Mouse (Mus musculus): ENCODE data around the gene Tcp11.

Tcp11 gene

DNA sequence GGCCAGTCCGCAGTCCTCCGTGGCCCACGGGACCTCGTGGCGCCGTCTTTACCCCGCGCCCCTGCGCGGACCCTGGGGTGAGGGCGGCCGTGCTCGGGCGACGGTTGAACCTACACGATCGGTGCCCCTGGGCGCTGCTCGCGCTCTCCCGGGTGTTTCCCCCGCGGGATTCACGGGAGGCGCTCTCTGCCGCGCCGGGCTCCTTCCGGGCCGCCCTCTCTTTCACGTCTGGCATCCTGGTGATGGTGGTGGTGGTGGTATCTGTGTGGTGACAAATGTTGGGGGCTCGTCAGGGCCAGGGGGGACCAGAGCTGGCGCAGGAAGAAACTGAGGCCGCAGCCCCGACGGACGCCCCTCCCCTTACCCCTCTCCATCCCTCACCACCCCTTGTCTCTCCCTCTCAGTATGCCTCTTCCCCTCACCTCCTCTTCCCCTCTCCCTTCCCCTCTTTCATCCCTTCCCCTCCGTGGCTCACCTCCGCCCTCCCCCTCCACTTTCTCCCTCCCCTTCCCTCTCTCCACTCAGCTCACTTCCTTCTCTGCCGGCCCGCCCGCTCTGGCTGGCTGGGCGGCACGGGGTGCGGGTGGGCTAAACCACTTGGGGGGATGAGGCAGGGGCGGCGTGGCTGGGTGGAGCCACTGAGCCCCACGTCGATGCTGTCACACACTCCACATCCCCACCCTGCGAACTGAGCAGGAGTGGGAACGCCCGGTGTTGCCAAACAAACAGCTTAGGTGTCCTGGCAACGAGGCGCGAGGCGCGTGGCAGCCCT lies at the start of gene Tcp11:
Tcp11 (minus strand) TSS at position 595 of the 772 bp plus-strand sequence.
- in situ Hi-C loops (cut with MboI, MseI): loop anchor here (5.0 to 10.0 kb wide), 3 partner anchors 52 to 445 kb away; no protein-coding TSS in a partner anchor

DNA sequence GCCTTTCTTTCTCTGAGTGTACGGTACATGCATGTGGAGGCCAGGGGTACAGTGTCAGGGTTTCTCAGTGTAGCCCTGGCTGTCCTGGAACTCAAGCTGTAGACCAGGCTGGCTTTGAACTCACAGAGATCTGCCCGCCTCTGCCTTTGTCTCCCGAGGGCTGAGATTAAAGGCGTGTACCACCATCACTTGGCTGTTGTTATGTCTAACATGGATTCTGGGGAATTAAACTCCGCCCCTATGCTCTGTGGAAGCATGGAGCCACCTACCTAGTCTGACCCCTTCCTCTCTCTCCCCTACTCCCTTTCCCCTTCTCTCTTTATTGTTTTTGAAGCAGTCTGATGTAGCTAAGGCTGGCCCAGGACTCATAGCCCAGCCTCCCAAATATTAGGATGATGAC lies 49.4 kb upstream of the Tcp11 start:
- in situ Hi-C loops (cut with MboI, MseI): loop anchor here in 1 of 2 experiments (5.0 kb wide), 1 partner anchor 47 kb away; the partner anchor contains the start of gene Tcp11

DNA sequence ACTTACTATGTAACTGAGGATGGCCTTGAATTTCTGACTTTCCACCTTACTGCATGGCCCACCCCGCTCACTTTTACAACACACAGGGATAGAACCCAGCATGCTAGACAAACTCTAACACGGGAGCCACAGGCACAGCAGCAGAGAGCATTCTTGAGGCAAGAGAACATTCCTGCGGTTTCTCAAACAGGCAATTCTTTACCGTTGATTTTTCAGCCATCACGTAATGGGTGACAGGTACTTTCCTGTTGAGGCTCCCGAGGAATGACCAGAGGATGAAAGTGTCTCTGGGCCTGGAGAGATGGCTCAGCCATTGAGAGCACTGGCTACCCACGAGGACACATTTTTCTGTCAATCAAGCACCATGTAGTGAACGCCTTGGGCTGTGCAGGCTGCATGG lies 43.9 kb upstream of the Tcp11 start:
- in situ Hi-C loops (cut with MboI, MseI): no loop called here

DNA sequence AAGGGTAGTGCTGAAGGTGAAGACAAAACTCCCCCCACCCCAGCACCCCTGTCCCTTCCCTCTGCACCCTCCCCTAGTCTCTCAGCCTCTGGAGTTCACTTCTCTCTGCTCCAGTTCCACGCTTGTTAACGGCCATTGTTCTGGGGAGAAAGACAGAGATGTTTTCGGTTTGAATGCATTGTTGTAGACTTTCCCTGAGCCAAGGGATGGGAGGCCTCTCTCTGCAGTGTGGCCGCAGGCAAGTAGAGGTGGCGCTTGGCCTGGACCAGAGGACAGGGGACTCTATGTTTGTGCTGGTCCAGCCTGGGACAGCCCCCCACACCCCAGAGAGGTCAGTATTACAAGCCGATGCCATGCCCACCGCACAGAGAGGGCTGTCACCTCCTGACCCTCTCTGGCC lies 43.2 kb upstream of the Tcp11 start:
- in situ Hi-C loops (cut with MboI, MseI): no loop called here

DNA sequence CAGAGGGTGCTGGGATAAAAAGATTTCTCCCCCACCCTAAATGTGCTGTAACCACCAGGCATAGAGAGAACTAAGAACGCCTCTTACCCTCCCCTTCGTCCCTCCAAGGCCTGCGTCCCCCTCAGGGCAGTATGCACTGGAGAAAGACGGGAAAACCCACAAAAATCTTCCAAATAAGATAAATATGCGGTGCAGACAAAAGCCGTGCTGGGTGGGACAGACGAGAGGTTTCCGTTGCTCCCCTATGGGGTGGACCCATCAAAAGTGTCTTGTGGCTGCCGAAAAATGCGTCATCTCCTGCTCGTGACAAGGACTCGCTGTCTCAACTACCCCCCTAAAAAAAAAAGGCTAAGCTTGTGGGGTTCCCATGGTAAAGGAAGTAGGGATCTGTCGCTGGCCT lies 42.5 kb upstream of the Tcp11 start:
- in situ Hi-C loops (cut with MboI, MseI): no loop called here

DNA sequence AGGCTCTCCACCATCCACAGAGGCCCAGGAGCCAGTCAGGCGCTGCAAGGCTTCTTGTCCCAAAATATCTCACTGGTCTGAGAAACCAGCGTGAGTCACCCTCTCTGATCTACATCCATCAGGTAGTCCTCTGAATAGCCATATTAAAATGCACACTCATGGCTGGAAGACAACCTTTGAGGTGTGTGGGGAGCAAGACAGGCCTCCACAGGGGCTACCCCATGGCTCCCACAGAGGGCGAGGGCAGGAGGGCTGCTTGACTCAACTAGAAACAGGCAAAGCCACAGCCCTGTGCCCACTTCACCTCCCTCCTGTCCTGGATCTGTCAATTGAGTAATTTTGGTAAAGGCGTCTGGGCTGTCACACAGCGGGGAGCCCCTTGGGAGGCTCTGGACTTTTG lies 40.0 kb upstream of the Tcp11 start:
- in situ Hi-C loops (cut with MboI, MseI): no loop called here

DNA sequence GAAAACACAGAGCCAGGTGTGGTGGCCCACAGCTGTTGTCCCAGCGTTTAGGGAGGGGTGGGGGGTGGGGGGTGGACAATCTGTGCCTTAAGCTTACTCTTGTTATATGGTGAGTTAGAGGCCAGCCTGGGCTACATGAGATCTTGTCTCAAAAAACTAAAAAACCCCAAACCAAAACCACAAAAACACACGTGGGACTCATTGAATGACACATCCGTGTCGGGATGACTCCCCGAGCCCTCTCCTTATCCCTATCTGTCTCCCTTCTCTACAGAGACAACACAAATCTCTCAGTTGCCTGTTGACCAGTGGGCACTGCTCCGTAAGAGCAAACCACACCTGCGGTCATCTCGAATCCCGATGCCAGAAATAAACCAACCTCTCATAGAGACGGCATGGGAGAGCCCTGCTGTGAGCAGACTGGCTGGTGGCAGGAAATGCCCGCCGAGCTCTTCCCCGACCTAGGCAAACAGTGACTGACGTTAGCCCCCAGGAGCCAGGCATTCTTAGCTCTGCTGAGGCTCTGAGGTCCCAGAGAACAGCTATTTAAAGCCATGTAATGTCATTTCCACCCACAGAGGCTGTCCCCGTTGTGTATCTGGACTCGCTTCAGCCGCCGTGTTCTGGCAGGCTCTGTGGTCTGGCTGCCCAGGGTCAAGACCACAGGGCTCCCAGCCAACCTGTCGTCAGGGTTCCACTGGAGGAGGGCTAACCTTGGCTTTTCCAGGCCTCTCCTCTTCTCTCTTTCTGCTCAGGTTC lies 37.2 kb upstream of the Tcp11 start:
- in situ Hi-C loops (cut with MboI, MseI): no loop called here

DNA sequence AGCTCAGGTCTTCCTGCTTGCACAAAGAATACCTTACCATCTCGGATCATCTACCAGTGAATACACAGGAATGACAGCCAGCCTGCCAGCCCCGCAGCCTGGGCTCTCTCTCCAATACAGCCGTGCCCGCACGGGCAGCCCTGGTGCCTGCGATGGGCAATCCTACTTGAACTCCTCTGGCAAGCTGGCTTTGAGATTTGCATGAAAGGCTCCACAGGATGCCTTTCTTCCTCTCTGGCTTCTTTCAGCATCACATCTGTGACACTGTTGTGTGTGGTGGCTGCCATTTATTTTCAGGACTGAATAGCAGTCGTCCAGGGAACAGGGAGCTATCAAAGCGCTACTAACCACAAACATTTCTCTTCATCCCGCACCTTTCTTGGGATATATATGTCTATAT lies 35.9 kb upstream of the Tcp11 start:
- in situ Hi-C loops (cut with MboI, MseI): no loop called here

DNA sequence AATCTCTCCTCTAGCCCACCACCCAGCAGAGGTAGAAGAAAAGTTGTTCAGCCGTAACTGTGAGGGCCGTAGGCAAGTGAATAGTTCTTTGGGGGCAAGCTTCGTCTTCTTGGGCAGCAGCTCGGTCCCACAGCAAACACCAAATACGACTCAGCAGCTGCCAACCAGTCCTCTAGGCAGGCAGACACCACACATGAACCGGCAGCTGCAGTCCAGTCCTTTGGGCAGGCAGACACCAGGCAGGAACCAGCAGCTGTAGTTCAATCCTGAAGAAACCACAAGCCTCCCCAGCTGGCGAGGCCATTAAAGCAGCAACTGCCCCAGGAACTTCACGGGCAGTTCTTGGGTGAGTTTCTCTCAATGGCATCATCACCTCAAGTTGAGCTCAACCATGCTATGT lies 31.8 kb upstream of the Tcp11 start:
- in situ Hi-C loops (cut with MboI, MseI): no loop called here

DNA sequence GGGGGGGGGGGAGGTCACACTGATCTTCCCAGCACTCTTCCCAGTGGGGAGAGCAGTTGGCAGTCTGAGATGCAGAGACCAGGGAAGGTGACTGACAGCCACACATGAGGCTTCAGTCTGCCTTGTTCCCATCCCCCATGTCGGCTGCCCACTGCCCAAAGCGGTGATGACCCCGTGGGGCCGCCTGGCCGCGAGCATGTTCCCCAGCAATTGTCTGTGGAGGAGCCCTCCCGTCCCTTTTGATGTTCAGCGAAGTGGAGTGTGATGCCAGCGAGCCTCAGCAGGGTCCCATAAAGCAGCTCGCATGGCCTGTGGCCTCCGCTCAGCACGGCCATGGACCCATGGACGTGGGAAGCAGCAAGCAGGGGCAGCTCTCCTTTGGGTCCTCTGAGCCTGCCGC lies 26.8 kb upstream of the Tcp11 start:
- in situ Hi-C loops (cut with MboI, MseI): no loop called here

DNA sequence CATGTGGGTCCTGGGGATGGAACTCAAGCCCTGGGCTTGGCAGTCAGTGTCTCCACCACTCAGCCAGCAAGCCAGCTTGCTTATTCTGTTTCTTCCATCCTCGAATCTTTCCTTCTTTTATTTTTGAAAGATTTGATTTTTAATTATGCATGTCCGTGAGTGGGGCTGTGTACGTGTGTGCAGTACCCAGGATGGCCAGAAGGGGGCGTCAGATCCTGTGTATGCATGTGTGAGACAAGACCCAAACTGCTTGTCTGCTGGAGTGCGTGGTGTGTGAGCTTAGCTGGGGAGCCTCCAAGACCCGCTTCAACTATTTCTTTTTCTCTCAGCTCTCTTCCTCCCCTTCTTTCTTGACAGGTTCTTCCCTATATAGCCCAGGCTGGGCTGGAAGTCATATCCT lies 25.9 kb upstream of the Tcp11 start:
- in situ Hi-C loops (cut with MboI, MseI): no loop called here

DNA sequence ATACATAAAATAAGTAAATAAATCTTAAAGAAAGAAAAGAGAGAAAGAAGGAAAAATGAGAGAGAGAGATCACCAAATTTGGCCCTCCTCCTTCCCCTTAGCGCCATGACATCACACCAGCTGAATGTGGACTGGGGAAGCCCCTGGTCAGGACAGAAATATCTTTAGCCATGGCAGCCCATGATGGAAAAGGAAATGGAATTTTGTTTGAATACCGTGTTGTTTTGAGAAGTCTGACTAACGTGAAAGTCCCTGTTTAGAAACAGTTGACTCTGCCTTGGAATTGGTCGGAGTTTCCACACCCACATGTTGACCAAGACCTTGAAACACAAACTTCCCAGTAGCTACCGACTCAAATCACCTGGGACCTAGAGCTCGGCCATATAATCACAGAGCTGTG lies 24.0 kb upstream of the Tcp11 start:
- in situ Hi-C loops (cut with MboI, MseI): no loop called here

DNA sequence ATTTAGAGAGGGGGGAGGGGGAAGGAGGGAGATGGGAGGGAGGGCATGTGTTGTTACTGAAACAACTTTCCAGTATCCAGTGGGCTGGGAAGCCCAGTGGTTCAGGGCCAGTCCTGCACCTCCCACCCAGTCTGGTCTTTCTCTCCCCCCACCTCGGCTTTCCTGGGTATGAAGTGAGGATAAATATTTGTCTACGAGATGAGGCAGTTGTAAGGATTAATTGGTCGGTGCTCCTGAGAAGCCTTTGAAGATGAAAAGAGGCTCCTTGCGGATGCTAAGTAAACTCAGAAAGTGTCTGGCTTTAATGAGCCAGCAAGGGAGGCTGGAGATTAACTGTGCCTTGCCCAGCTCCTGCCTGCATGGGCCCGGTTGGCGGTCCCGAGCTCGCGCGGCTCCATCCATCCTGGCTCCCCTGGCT lies 21.5 kb upstream of the Tcp11 start:
- in situ Hi-C loops (cut with MboI, MseI): no loop called here

DNA sequence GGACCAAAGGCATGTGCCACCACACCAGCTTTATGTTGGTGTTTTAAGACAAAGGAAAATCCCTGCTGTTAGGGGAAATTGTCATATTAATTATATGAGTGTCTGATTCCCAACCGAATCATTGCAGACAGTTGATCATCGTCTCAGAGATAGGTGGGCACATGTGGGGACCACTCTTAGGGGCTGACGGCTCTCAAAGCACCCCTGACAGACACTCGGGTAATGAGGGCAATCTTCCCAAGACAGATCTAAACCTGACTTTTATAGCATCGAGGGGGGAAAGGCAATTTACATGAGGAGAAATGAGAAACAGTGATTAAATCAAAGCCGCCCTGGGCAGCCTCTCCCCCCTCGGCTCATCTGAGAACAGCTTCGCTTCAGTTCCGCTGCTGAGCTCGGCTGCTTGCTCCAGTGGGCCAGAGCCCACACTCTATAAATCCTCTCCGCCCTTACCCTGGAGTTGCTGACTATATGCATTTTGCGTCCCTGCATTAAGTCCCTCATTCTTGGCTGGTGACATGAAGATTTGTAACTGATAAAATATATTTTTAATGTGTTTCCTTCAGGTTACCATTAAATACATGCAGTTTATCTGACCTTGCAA lies 20.9 kb upstream of the Tcp11 start:
- in situ Hi-C loops (cut with MboI, MseI): no loop called here

DNA sequence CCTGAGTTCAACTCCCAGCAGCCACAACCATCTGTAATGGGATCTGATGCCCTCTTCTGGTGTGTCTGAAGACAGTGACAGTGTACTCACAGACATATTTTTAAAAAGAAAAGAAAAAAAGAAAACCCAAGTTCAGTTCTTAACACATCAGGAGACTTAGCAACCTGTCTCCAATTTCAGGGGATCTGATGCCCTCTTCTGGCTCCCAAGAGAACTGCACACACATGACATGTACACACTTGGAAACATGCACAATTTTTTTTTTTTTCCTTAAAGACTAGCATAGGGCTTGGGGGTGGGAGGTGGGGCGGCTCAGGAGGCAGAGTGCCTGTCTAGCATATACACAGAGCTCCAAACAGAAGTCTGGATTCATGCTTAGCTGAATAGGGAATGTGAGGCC lies 20.2 kb upstream of the Tcp11 start:
- in situ Hi-C loops (cut with MboI, MseI): no loop called here

DNA sequence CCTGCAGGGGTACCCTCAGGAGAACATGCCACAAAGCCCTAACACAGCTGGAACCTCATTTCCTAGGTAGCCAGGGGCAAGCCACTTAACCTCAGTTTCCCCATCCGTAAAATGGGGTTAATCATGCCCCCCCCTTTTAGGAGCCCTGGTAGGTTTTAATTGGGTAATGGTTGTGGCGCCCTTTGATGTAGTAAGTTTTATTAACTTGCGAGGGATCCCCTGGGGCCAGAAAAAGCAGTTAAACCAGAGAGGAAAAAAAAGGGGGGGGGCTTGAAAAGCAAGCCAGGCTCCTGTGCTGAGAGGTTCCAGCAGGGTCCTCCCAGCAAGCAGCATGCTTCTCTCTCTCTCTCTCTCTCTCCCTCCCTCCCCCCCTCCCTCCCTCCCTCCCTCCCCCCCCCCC lies 18.6 kb upstream of the Tcp11 start:
- in situ Hi-C loops (cut with MboI, MseI): no loop called here

DNA sequence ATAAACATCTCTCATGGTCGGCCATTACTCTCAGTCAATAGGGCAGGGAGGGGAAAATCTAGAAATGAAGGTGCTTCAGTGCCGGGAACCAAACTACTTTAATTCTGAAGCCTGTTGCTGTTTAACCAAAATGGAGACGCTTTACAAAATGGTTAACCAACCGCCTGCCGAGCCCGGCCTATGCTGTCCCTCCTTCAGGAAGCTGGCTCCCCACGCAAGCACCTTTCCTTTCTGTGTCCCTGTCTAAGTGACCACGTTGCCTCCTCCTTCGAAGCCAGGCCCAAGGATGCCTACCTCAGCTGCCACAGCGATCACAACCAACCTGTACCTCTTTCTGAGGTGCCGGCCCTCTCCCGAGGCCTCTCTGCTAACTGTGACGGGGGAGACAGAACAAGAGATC lies 16.9 kb upstream of the Tcp11 start:
- in situ Hi-C loops (cut with MboI, MseI): no loop called here

DNA sequence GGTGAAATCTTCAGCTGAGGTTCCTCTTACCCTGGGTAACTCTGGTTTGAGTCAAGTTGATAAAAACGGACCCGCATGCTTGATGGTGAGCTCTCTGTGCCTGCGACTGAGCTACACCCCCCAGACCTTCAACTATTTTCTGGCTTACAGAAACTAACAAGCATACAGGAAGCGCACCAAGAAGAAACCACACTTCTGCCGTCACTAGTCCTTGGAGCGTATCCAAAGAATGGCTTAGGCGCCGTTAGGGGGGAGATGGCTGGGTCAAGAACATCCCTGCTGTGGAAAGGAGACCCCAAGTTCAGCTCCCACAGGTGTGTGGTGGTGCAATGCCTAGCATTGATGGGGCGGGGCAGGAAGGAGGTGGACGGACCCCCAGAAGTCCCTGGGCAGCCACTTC lies 16.0 kb upstream of the Tcp11 start:
- in situ Hi-C loops (cut with MboI, MseI): no loop called here

DNA sequence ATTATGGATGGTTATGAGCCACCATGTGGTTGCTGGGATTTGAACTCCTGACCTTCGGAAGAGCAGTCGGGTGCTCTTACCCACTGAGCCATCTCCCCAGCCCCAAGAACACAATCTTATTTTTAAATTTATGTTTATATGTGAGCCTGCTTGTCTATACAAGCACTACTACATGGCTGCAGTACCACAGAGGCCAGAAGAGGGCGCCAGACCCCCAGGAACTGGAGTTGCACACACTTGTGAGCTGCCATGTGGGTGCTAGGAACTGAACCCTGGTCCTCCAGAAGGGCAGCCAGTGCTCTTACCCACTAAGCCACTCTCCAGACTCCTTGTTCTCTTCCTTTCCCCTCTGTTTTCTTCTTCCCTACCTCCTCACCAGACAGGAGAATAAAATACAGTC lies 13.4 kb upstream of the Tcp11 start:
- in situ Hi-C loops (cut with MboI, MseI): loop anchor here in 1 of 2 experiments (5.0 kb wide), 1 partner anchor 68 kb away; no protein-coding TSS in a partner anchor

DNA sequence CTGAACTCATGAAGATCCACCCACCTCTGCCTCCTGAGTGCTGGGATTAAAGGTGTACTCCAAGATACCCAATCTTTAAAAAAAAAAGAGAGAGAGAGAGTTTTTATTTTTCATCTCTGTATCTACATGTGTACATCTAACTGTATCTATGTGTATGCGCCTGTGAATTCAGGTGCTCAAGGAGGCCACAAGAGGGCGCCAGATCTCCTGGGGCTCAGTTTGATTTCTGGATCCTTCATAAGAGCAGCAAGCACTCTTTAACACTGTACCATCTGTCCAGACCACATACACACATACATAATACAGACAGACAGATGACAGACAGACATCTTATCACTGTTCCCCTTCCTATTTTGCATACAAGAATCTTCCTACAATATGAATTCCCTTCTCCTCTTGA lies 11.9 kb upstream of the Tcp11 start:
- in situ Hi-C loops (cut with MboI, MseI): loop anchor here in 1 of 2 experiments (5.0 kb wide), 1 partner anchor 70 kb away; no protein-coding TSS in a partner anchor

DNA sequence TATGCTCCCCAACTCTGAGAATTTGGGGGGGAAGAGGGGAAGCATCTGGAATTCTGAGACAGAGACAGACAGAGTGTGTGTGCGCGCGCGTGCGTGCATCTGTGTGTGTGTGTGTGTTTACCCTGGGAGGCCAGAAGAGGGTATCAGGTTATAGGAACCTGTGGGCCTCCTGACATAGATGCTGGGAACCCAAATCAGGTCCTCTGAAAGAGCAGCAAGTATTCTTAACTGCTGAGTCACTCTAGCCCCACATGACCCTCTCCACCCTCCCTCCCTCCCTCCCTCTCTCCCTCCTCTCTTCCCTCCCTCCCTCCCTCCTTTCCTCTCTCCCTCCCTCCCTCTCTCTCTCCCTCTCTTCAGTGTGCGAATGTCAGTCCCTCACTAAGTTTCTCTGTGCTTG lies 8.3 kb upstream of the Tcp11 start:
- in situ Hi-C loops (cut with MboI, MseI): loop anchor here in 1 of 2 experiments (10.0 kb wide), 1 partner anchor 436 kb away; no protein-coding TSS in a partner anchor

DNA sequence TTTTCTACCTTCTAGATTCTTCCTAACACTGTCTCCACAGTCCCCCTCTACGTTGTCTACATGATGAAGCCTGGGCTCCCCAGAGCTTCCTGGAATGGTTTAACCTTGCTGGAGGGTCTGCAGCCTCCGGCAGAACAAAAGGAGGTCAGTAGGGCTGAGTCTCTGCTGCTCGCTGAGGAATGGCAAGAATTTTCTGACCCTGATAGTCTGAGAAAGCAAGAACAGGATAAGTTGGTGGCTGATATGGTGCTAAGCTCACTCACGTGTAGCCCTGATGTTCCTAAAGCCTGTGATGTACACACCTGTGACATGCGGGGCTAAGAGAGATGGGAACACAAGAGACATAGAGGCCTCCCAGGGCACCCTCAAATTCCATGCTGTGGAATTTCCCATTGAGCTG lies 7.0 kb upstream of the Tcp11 start:
- in situ Hi-C loops (cut with MboI, MseI): loop anchor here in 1 of 2 experiments (10.0 kb wide), 1 partner anchor 437 kb away; no protein-coding TSS in a partner anchor

All from T-helper 17 cell (primary cell).